Mouse (Mus musculus) heart, embryonic 16.5 days (tissue): ENCODE data around the gene Apol11a. TPM values are rescaled to one million over a fixed set of nuclear protein-coding genes. Genes with fewer than 3 reads are reported as not detected.
"Not testable (repeated sequence)": the region's sequence is repeated elsewhere in the genome, so short reads cannot be mapped to it uniquely, and the experiment has no call there.

Experiments used
- ATAC-seq: fragments of 200-750 bp; cut with Nextera tagmentation; replicated peaks from 2 replicates; pipeline ENCODE4 v1.8.0; 2017; ENCODE audit warnings: moderate number of reproducible peaks; ENCODE audit not compliant: insufficient read depth, low FRiP score; ENCODE audit errors: extremely low read depth
- H3K27ac ChIP-seq: fragments of 300-500 bp; sonication (generic); 2 replicates; pipeline ENCODE4 v1.5.1; 2014; ENCODE audit warnings: mild to moderate bottlenecking, low read length, control low read depth, moderate library complexity
- H3K27me3 ChIP-seq: fragments of 300-500 bp; sonication (generic); 2 replicates; pipeline ENCODE4 v1.6.1; 2014; ENCODE audit warnings: low read length, mixed read lengths; ENCODE audit not compliant: control insufficient read depth, insufficient read depth
- H3K36me3 ChIP-seq: fragments of 300-500 bp; sonication (generic); 2 replicates; pipeline ENCODE4 v1.6.1; 2014; ENCODE audit not compliant: control insufficient read depth, insufficient read depth
- H3K4me1 ChIP-seq: fragments of 300-500 bp; sonication (generic); 2 replicates; pipeline ENCODE4 v1.6.1; 2014; ENCODE audit warnings: low read length, mixed read lengths; ENCODE audit not compliant: control insufficient read depth, insufficient read depth
- H3K4me2 ChIP-seq: fragments of 300-500 bp; sonication (generic); 2 replicates; pipeline ENCODE4 v1.6.1; 2014; ENCODE audit warnings: low read depth, mild to moderate bottlenecking, control low read depth, low read length
- H3K4me3 ChIP-seq: fragments of 300-500 bp; sonication (generic); 2 replicates; pipeline ENCODE4 v1.5.1; 2014; ENCODE audit warnings: mild to moderate bottlenecking, control low read depth, low read length
- H3K9ac ChIP-seq: fragments of 300-500 bp; sonication (generic); 2 replicates; pipeline ENCODE4 v1.6.1; 2014; ENCODE audit warnings: low read length, control low read depth
- H3K9me3 ChIP-seq: fragments of 300-500 bp; sonication (generic); replicated peaks from 2 replicates; pipeline ENCODE4 v1.6.1; 2016; ENCODE audit warnings: low read length; ENCODE audit not compliant: control insufficient read depth
- WGBS: fragments of 180-500 bp; shearing (Covaris S2); extraction: QIAGEN DNeasy Blood & Tissue Kit; methylation state at CpG from one replicate; pipeline ENCODE4 v1.1.7; 2014; 5-methylcytosine and 5-hydroxymethylcytosine counted together
- polyA plus RNA-seq: library from polyadenylated mRNA; unstranded; fragments of >200 nt; fragmentation: Nextera tagmentation; extraction: Ambion mirVana; gene quantifications from 2 replicates; pipeline ENCODE4 v1.2.1, GENCODE M21; 2015

Apol11a gene
- polyA plus RNA-seq, 1 experiment from 2014 or later = not detected

GRCm38 (mm10) chr15:77539221-77539620, 31.1 kb downstream of the Apol11a start:
- WGBS = 20% methylated on average over 1 of the region's 1 CpGs
- not testable (repeated sequence) for H3K9me3 ChIP-seq, H3K27me3 ChIP-seq, H3K4me2 ChIP-seq, H3K4me3 ChIP-seq, H3K4me1 ChIP-seq, H3K36me3 ChIP-seq, H3K9ac ChIP-seq, H3K27ac ChIP-seq, ATAC-seq

GRCm38 (mm10) chr15:77561792-77562191, 53.7 kb downstream of the Apol11a start, which contains the start of gene 1700025B11Rik:
TSS of gene 1700025B11Rik (minus strand) at chr15:77561892.
- Histone ChIP-seq H3K4me1 (no peaks in the 10 kb centered on the region), H3K27me3 (no peaks in the 10 kb centered on the region), H3K27ac (no peak within 1 kb of the TSS), H3K4me3 (no peak within 1 kb of the TSS), H3K4me2 (no peak within 1 kb of the TSS), H3K9me3 (no peaks in the 10 kb centered on the region), H3K9ac (no peak within 1 kb of the TSS), H3K36me3 (no peaks in the 10 kb centered on the region)
- no peak for ATAC-seq

- H3K27me3 ChIP-seq = no peaks in the 10 kb centered on the region
- no peaks in the 10 kb centered on the region for H3K36me3 ChIP-seq
- no peak for ATAC-seq
- H3K9me3 ChIP-seq = no peaks in the 10 kb centered on the region
- H3K9ac ChIP-seq = no peak overlapping the region
- no peak overlapping the region for H3K27ac ChIP-seq
- H3K4me2 ChIP-seq = no peak overlapping the region
- H3K4me3 ChIP-seq = no peak overlapping the region
- H3K4me1 ChIP-seq = no peaks in the 10 kb centered on the region
Observed at GRCm38 (mm10) chr15:77563219-77563618, 55.1 kb downstream of the Apol11a start.

Other genes starting within 250 kb of the Apol11a start
- gene Rbfox2, start 201.3 kb upstream of the Apol11a start, polyA plus RNA-seq = 61.8 and 64.7 TPM in 2 replicates
- 0.19 and 0.39 TPM in 2 replicates for gene Apol7a, start 109.2 kb upstream of the Apol11a start, polyA plus RNA-seq
- gene Apol9a, start 97.1 kb upstream of the Apol11a start, polyA plus RNA-seq = 0.60 and 0.64 TPM in 2 replicates
- not detected in 2 replicates for gene Apol7b, start 60.8 kb upstream of the Apol11a start, polyA plus RNA-seq
- 0.12 TPM in 1 of 2 replicates, not detected in the other for gene Apol10a, start 31.2 kb upstream of the Apol11a start, polyA plus RNA-seq
- 0.10 and 0.21 TPM in 2 replicates for gene Apol7c, start 25.0 kb downstream of the Apol11a start, polyA plus RNA-seq
- gene 1700025B11Rik, start 53.6 kb downstream of the Apol11a start, polyA plus RNA-seq = not detected in 2 replicates
- 0.09 and 0.16 TPM in 2 replicates for gene Apol10b, start 87.9 kb downstream of the Apol11a start, polyA plus RNA-seq
- gene Gm36245, start 91.0 kb downstream of the Apol11a start, polyA plus RNA-seq = not detected in 2 replicates
- gene Apol11b, start 135.0 kb downstream of the Apol11a start, polyA plus RNA-seq = 0.25 and 0.33 TPM in 2 replicates
- 0.11 and 0.29 TPM in 2 replicates for gene Apol7e, start 190.6 kb downstream of the Apol11a start, polyA plus RNA-seq
- gene Apol9b, start 220.8 kb downstream of the Apol11a start, polyA plus RNA-seq = 0.17 and 0.21 TPM in 2 replicates
- gene Apol8, start 248.7 kb downstream of the Apol11a start, polyA plus RNA-seq = 0.05 TPM in 1 of 2 replicates, not detected in the other